Mouse (Mus musculus) MEL (cell line): Measurements from ENCODE around the gene H1fnt.

Experiments
- ETS1 ChIP-seq: IDR thresholded peaks from 2 replicates; pipeline ENCODE4 v1.6.1; 2012; ENCODE audit warnings: low read depth, mild to moderate bottlenecking, inconsistent platforms, low read length, improper control_type of control experiment, moderate library complexity
- MAX ChIP-seq: IDR thresholded peaks from 2 replicates; pipeline ENCODE4 v1.6.1; 2011; ENCODE audit warnings: low read length, improper control_type of control experiment
- NRF1 ChIP-seq: IDR thresholded peaks from 2 replicates; pipeline ENCODE4 v1.6.1; 2014; ENCODE audit warnings: low read depth, mild to moderate bottlenecking, inconsistent platforms, low read length, improper control_type of control experiment, moderate library complexity; ENCODE audit not compliant: poor library complexity, insufficient read depth, severe bottlenecking
- TCF12 ChIP-seq: IDR thresholded peaks from 2 replicates; pipeline ENCODE4 v1.6.1; 2014; ENCODE audit warnings: low read depth, mild to moderate bottlenecking, inconsistent platforms, low read length, improper control_type of control experiment, moderate library complexity
- ZKSCAN1 ChIP-seq: IDR thresholded peaks from 2 replicates; pipeline ENCODE4 v1.6.1; 2012; ENCODE audit warnings: low read depth, mild to moderate bottlenecking, inconsistent platforms, low read length, improper control_type of control experiment, moderate library complexity

GRCm38 (mm10) chr15:98288566-98288965 is 31.5 kb upstream of the H1fnt start:
- TF ChIP-seq NRF1 (no peak), TCF12 (no peak), ETS1 (no peak), ZKSCAN1 (no peak), MAX (no peak)
